Mouse (Mus musculus): ENCODE measurements around the gene Arntl.

- TF ChIP-seq GATA1 (IDR thresholded peaks at IDR 0.05; ENCODE audit: low read length): no peak
- no peak for TF ChIP-seq TAL1 (IDR thresholded peaks at IDR 0.05; ENCODE audit: low read length)
Observed at GRCm38 (mm10) chr7:113261690-113262089, 54.4 kb downstream of the Arntl start.
